Mouse (Mus musculus) CH12.LX (cell line): Measurements from ENCODE around the gene BC052040. TPM values are rescaled to one million over a fixed set of nuclear protein-coding genes. Genes with fewer than 3 reads are reported as not detected.

Source experiments
- DNase-seq: peaks from one replicate; pipeline ENCODE4 v3.0.0-alpha.2; 2013; ENCODE audit errors: extremely low read depth
- H3K27ac ChIP-seq: 2 replicates; pipeline ENCODE4 v1.5.1; 2012; ENCODE audit warnings: low read depth, mild to moderate bottlenecking, control low read depth, moderate library complexity; ENCODE audit not compliant: insufficient read depth
- H3K27me3 ChIP-seq: replicated peaks from 2 replicates; pipeline ENCODE3; 2012; ENCODE audit warnings: inconsistent platforms
- H3K36me3 ChIP-seq, 2 experiments: replicated peaks in 1 of 2; 2 replicates each; pipeline versions ENCODE3 to v1.6.1; 2012; ENCODE audit warnings: inconsistent platforms in 1 of 2, low read length in 1 of 2, mild to moderate bottlenecking in 1 of 2, mixed read lengths in 1 of 2, moderate library complexity in 1 of 2; ENCODE audit not compliant: control insufficient read depth in 1 of 2, insufficient read depth in 1 of 2
- H3K4me1 ChIP-seq, 2 experiments: 2 replicates each; pipeline ENCODE4 v1.6.1; 2012; ENCODE audit warnings: inconsistent platforms in 1 of 2, moderate library complexity in 1 of 2; ENCODE audit not compliant: insufficient read depth in 2 of 2, control insufficient read depth in 1 of 2
- H3K4me2 ChIP-seq: 2 replicates; pipeline ENCODE4 v1.6.1; 2012; ENCODE audit warnings: low read depth, mild to moderate bottlenecking, control low read depth; ENCODE audit not compliant: poor library complexity, insufficient read depth, severe bottlenecking
- H3K4me3 ChIP-seq, 3 experiments: fragments of 150-350 bp in 1 of 3; sonication (generic) in 1 of 3; replicated peaks in 1 of 3; 2 replicates each; pipeline versions ENCODE3 to v1.5.1; 2011 to 2012; ENCODE audit warnings: low read depth in 2 of 3, low read length in 2 of 3, mild to moderate bottlenecking in 2 of 3, moderate library complexity in 2 of 3, control low read depth in 1 of 3, improper control_type of control experiment in 1 of 3, inconsistent platforms in 1 of 3, mixed read lengths in 1 of 3; ENCODE audit not compliant: poor library complexity in 1 of 3
- H3K79me2 ChIP-seq: replicated peaks from 2 replicates; pipeline ENCODE4 v1.6.1; 2012; ENCODE audit warnings: mild to moderate bottlenecking, moderate library complexity; ENCODE audit not compliant: control insufficient read depth, poor library complexity, insufficient read depth, severe bottlenecking; ENCODE audit errors: extremely low read depth
- H3K9ac ChIP-seq: 2 replicates; pipeline ENCODE4 v1.6.1; 2012; ENCODE audit warnings: low read depth, mild to moderate bottlenecking, control low read depth, moderate library complexity; ENCODE audit not compliant: insufficient read depth
- H3K9me3 ChIP-seq: replicated peaks from 2 replicates; pipeline ENCODE3; 2012; ENCODE audit warnings: low read length, inconsistent platforms, mixed read lengths
- CTCF ChIP-seq, 2 experiments: IDR thresholded peaks in 1 of 2; conservative IDR thresholded peaks in 1 of 2; 2 replicates each; pipeline ENCODE4 v1.5.1; 2011 to 2012; ENCODE audit warnings: low read depth in 2 of 2, low read length in 2 of 2, improper control_type of control experiment in 1 of 2, inconsistent platforms in 1 of 2, mild to moderate bottlenecking in 1 of 2, moderate library complexity in 1 of 2
- ELF1 ChIP-seq: IDR thresholded peaks from 2 replicates; pipeline ENCODE4 v1.6.1; 2014; ENCODE audit warnings: low read depth, mild to moderate bottlenecking, inconsistent platforms, low read length, improper control_type of control experiment
- EP300 ChIP-seq: IDR thresholded peaks from 2 replicates; pipeline ENCODE4 v1.6.1; 2011; ENCODE audit warnings: low read length, improper control_type of control experiment
- ETS1 ChIP-seq: conservative IDR thresholded peaks from 2 replicates; pipeline ENCODE4 v1.6.1; 2012; ENCODE audit warnings: low read depth, mild to moderate bottlenecking, inconsistent platforms, low read length, improper control_type of control experiment, moderate library complexity
- MAX ChIP-seq: IDR thresholded peaks from 2 replicates; pipeline ENCODE4 v1.6.1; 2011; ENCODE audit warnings: low read length, improper control_type of control experiment
- NRF1 ChIP-seq: IDR thresholded peaks from 2 replicates; pipeline ENCODE4 v1.6.1; 2014; ENCODE audit warnings: low read depth, mild to moderate bottlenecking, inconsistent platforms, low read length, improper control_type of control experiment, moderate library complexity
- RCOR1 ChIP-seq: conservative IDR thresholded peaks from 2 replicates; pipeline ENCODE4 v1.6.1; 2012; ENCODE audit warnings: low read depth, mild to moderate bottlenecking, inconsistent platforms, low read length, improper control_type of control experiment
- SIN3A ChIP-seq: IDR thresholded peaks from 2 replicates; pipeline ENCODE4 v1.6.1; 2012; ENCODE audit warnings: low read length, improper control_type of control experiment, inconsistent platforms
- UBTF ChIP-seq: IDR thresholded peaks from 2 replicates; pipeline ENCODE4 v1.6.1; 2012; ENCODE audit warnings: low read depth, mild to moderate bottlenecking, inconsistent platforms, low read length, improper control_type of control experiment, moderate library complexity
- dilution Hi-C: fragments of 300-500 bp; cut with MboI; formaldehyde crosslinking; loops from 2 replicates; pipeline ENCODE4 v1.14.3; 2020; ENCODE audit warnings: low sequenced_read_pairs; ENCODE audit not compliant: extremely low pct_unique_long_range_greater_than_20kb, extremely low pct_ligation_motif_present
- in situ Hi-C: fragments of 300-500 bp; cut with MboI; formaldehyde crosslinking; loops from 3 replicates; pipeline ENCODE4 v1.14.3; 2019; ENCODE audit warnings: low sequenced_read_pairs, low pct_ligation_motif_present, low pct_unique_long_range_greater_than_20kb, mixed read lengths
- polyA plus RNA-seq: library from polyadenylated mRNA; unstranded; fragments of >175 nt; gene quantifications from 2 replicates; pipeline ENCODE4 v1.2.1, GENCODE M21; 2012; ENCODE audit warnings: low read depth; ENCODE audit not compliant: insufficient read length
- total RNA-seq, 2 experiments: library from RNA; depleted of rRNA; stranded (reverse); fragments of 300-350 nt in 1 of 2; fragments of >200 nt in 1 of 2; gene quantifications; 2 replicates each; pipeline ENCODE4 v1.2.3; 2012 to 2014

The BC052040 gene
- total and polyA plus RNA-seq, 3 experiments: 5.9 to 16.5 (median 6.5) TPM

DNA sequence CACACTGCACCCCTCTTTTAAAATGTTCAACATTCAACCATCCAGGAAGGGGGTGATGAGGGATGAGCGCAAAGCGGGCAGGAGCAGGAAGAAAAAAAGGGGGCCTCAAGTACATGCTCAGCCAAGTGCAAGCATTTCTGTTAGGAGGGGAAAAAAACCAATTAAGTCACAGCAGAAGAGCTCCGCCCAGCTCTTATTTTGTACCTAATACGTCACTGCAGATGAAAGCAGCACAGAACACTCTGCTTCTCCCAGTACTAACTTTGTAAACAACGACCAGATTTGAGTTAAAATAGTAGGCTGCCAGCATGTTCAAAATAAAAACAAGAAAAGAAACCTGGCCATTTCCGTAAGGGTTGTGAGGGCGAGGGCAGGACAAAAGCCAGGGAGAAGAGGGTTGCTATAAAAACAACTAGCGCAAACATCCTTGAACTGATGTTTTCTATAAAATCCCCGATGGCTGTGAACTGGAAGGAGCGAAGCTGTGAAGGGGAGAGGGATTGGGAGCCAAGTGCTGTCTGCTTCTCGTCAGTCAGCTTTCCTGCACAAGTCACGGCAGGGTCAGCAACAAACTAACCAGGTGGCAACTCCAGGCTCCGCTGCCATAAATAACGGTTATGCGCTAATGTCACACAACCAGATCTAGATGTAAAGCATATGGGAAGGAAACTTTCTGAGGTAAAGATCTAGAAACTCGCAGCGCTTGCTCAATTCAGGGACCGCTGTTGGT, 2.2 kb upstream of the BC052040 start:
- peaks cover 4% of the 10 kb centered on the region for H3K79me2 ChIP-seq
- DNase-seq: no peak
- H3K27ac ChIP-seq: no peak overlapping the region
- no peak for TF ChIP-seq ETS1
- TF ChIP-seq, all 38 proteins: peak for 0
- in situ Hi-C loops: no loop called here
- H3K9ac ChIP-seq: no peak overlapping the region
- dilution Hi-C loops: no loop called here
- no peak overlapping the region for H3K4me3 ChIP-seq
- peaks cover 0 to 2% of the 10 kb centered on the region in 2 experiments for H3K36me3 ChIP-seq
- H3K4me1 ChIP-seq: peaks cover 0 to 24% of the 10 kb centered on the region in 2 experiments; a peak in 2 of 4 replicates
- no peaks in the 10 kb centered on the region for H3K9me3 ChIP-seq
- no peak overlapping the region for H3K4me2 ChIP-seq
- no peaks in the 10 kb centered on the region for H3K27me3 ChIP-seq

GRCm38 (mm10) chr2:115579976-115580375, 1.5 kb upstream of the BC052040 start:
- dilution Hi-C loops (no loop called here), in situ Hi-C loops (no loop called here)
- Histone ChIP-seq H3K27me3 (no peaks in the 10 kb centered on the region), H3K4me3 (no peak overlapping the region), H3K79me2 (peaks cover 4% of the 10 kb centered on the region), H3K9me3 (no peaks in the 10 kb centered on the region), H3K4me1 (peaks cover 0 to 26% of the 10 kb centered on the region in 2 experiments; a peak in 2 of 4 replicates), H3K27ac (no peak overlapping the region), H3K36me3 (peaks cover 0 to 2% of the 10 kb centered on the region in 2 experiments), H3K9ac (no peak overlapping the region), H3K4me2 (no peak overlapping the region)
- TF ChIP-seq EP300 (no peak), NRF1 (no peak), ELF1 (no peak), SIN3A (no peak)
- DNase-seq: no peak

- H3K27ac ChIP-seq: no peak overlapping the region
- DNase-seq: no peak
These were observed 583 bp downstream of the BC052040 start for GRCm38 (mm10) chr2:115581989-115582608.

More at GRCm38 (mm10) chr2:115581989-115582608, 583 bp downstream of the BC052040 start:
- dilution Hi-C loops (no loop called here), in situ Hi-C loops (no loop called here)
- H3K4me1 ChIP-seq: peaks cover 0 to 26% of the 10 kb centered on the region in 2 experiments; a peak in 2 of 4 replicates
- TF ChIP-seq CTCF (conservative IDR thresholded peaks at IDR 0.05 in 1 of 2, IDR thresholded peaks at IDR 0.05 in 1 of 2; ENCODE audit: low read depth in 2 of 2, low read length in 2 of 2) (no peak), MAX (0 out of 2 replicates have a peak, but pooled peaks have one; percentile 58), RCOR1 (no peak), UBTF (0 out of 2 replicates have a peak, but pooled peaks have one; percentile 29)
- TF ChIP-seq, all 38 proteins: peak for 2
- peak overlapping the region; percentile 65 to 81 (median 78) for H3K4me3 ChIP-seq
- H3K27me3 ChIP-seq: no peaks in the 10 kb centered on the region
- H3K79me2 ChIP-seq: peaks cover 4% of the 10 kb centered on the region
- H3K9me3 ChIP-seq: no peaks in the 10 kb centered on the region
- peak overlapping the region; percentile 57 for H3K4me2 ChIP-seq
- H3K9ac ChIP-seq: peak overlapping the region; percentile 49
- H3K36me3 ChIP-seq: peaks cover 0 to 2% of the 10 kb centered on the region in 2 experiments
